Mouse (Mus musculus): ENCODE measurements at regions not wholly inside any gene's neighbourhood (a gene's known extent, or its start where the extent isn't known, plus 50 kb on each side); places are given as distances from the start of the nearest gene placed in this dataset.

DNA sequence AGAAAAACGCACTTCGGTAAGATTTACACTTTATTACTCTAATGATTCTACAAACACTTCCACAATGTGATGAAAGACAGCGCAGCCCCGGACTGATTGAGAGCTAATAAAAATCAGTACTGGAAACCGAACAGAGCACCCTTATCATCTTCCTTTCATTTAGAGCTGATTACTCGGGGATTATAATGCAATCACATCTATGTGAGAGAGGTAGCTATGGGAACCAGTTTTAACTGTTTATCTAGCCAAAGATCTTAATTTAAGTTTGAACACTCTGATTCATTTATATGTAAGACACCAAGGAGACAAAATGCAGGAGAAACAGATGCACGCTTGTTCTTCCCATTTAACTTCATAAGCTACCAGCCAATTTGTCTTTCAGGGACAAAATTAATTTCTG, 124.1 kb upstream of the Lmo4 start:
- H3K4me1 ChIP-seq (ENCODE audit: control insufficient read depth, insufficient read depth, low read length), result no peaks in the 10 kb centered on the region
- H3K27ac ChIP-seq (replicated peaks; ENCODE audit: insufficient read depth, low read depth, low read length), result no peak overlapping the region
- H3K4me3 ChIP-seq (ENCODE audit: insufficient read depth, low read depth, low read length), result no peak overlapping the region
- DNase-seq (ENCODE audit: extremely low read depth, low read depth, low spot score), result no peak
- no peak for TF ChIP-seq POLR2A (IDR thresholded peaks at IDR 0.05; ENCODE audit: extremely low read depth, insufficient read depth, low read length)
- no peak overlapping the region for H3K9ac ChIP-seq (ENCODE audit: low read depth, low read length)
- 87% methylated on average over 7 of the region's 7 CpGs for WGBS
- no peaks in the 10 kb centered on the region for H3K27me3 ChIP-seq (ENCODE audit: control insufficient read depth, insufficient read depth, low read length)
- no peaks in the 10 kb centered on the region for H3K79me2 ChIP-seq (ENCODE audit: control insufficient read depth, insufficient read depth, low read length)
- H3K36me3 ChIP-seq (ENCODE audit: control insufficient read depth, insufficient read depth, low read length), result no peaks in the 10 kb centered on the region

DNA sequence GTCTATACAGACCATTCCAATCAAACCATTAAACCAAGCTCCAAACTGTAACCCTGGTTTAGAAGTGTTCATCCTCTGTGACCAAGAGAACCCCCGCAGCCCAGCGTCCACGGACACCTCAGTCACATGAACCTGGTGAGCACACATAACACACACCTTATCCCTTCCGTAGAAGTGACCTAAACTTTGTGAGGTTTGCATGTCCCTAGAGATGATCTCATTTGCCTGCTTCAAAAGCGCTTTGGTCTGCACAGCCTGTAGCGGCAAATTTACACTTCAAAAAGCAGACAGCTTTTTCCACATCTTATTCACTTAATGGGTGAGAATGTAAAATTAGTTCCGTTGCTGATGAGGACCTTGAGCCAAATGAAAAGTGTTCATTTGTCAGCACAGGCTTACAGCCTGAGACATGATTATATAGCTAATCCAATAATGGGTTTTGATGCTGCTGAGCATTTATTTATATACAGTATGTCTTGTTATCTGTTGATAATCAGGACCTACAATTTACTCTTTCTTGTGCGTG, 122.3 kb upstream of the Lmo4 start:
- no peaks in the 10 kb centered on the region for H3K4me1 ChIP-seq (ENCODE audit: control insufficient read depth, insufficient read depth, low read length)
- no peak overlapping the region for H3K4me3 ChIP-seq (ENCODE audit: insufficient read depth, low read depth, low read length)
- TF ChIP-seq CTCF (IDR thresholded peaks at IDR 0.05; ENCODE audit: low read depth, low read length) (no peak), POLR2A (IDR thresholded peaks at IDR 0.05; ENCODE audit: extremely low read depth, insufficient read depth, low read length) (no peak)
- DNase-seq (ENCODE audit: extremely low read depth, low read depth, low spot score), result no peak
- H3K9ac ChIP-seq (ENCODE audit: low read depth, low read length), result no peak overlapping the region
- H3K27ac ChIP-seq (replicated peaks; ENCODE audit: insufficient read depth, low read depth, low read length), result no peak overlapping the region
- H3K79me2 ChIP-seq (ENCODE audit: control insufficient read depth, insufficient read depth, low read length), result no peaks in the 10 kb centered on the region
- 92% methylated on average over 8 of the region's 8 CpGs for WGBS
- no peaks in the 10 kb centered on the region for H3K36me3 ChIP-seq (ENCODE audit: control insufficient read depth, insufficient read depth, low read length)
- H3K27me3 ChIP-seq (ENCODE audit: control insufficient read depth, insufficient read depth, low read length), result no peaks in the 10 kb centered on the region

DNA sequence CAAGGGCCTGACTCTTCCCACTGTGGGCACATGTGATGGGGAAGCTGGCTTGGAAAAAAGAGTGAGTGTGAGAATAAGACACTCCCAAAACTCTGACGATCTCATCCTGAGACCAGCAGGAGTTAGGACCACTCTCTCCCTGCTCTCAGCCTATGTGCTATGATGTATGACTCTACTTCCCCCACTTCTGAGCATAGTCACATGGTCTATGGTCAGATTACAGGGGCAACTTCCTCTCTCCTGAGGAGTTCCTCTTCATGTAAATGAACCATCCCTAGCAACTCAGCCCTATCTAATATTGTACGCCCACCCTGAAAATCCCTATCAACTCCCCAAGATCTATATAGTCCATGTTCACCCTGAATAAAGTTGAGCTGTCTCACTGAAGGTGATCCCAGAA, 120.0 kb upstream of the Lmo4 start:
- 86% methylated on average over 2 of the region's 2 CpGs for WGBS

DNA sequence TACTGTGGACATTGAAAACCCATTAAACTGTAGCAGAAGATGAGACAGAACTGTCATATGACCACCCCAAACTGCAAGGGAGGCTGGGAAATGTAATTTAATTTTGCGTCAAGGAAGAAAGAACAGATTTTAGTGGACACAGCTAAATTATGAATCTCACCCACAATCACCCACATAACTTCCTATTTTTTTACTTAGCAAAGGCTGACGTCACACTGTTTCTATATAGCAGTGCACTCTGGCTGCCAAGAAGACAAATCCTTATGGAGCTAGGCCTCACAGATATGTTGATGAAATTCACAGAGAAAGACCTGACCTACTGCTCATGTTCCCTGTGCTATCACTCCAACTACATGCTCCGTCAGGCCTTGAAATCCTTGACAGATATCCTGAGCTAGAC, 118.5 kb upstream of the Lmo4 start:
- no peaks in the 10 kb centered on the region for H3K36me3 ChIP-seq (ENCODE audit: control insufficient read depth, insufficient read depth, low read length)
- 95% methylated on average over 3 of the region's 3 CpGs for WGBS
- no peak for TF ChIP-seq POLR2A (IDR thresholded peaks at IDR 0.05; ENCODE audit: extremely low read depth, insufficient read depth, low read length)
- TF ChIP-seq CTCF (IDR thresholded peaks at IDR 0.05; ENCODE audit: low read depth, low read length), result no peak

More for the DNA sequence above, 120.0 kb upstream of the Lmo4 start:
- no peaks in the 10 kb centered on the region for H3K4me1 ChIP-seq (ENCODE audit: control insufficient read depth, insufficient read depth, low read length)
- H3K36me3 ChIP-seq (ENCODE audit: control insufficient read depth, insufficient read depth, low read length), result no peaks in the 10 kb centered on the region
- DNase-seq (ENCODE audit: extremely low read depth, low read depth, low spot score), result no peak
- H3K4me3 ChIP-seq (ENCODE audit: insufficient read depth, low read depth, low read length), result no peak overlapping the region
- no peaks in the 10 kb centered on the region for H3K79me2 ChIP-seq (ENCODE audit: control insufficient read depth, insufficient read depth, low read length)
- no peak overlapping the region for H3K9ac ChIP-seq (ENCODE audit: low read depth, low read length)
- TF ChIP-seq CTCF (IDR thresholded peaks at IDR 0.05; ENCODE audit: low read depth, low read length) (no peak), POLR2A (IDR thresholded peaks at IDR 0.05; ENCODE audit: extremely low read depth, insufficient read depth, low read length) (no peak)
- H3K27me3 ChIP-seq (ENCODE audit: control insufficient read depth, insufficient read depth, low read length), result no peaks in the 10 kb centered on the region
- H3K27ac ChIP-seq (replicated peaks; ENCODE audit: insufficient read depth, low read depth, low read length), result no peak overlapping the region

DNA sequence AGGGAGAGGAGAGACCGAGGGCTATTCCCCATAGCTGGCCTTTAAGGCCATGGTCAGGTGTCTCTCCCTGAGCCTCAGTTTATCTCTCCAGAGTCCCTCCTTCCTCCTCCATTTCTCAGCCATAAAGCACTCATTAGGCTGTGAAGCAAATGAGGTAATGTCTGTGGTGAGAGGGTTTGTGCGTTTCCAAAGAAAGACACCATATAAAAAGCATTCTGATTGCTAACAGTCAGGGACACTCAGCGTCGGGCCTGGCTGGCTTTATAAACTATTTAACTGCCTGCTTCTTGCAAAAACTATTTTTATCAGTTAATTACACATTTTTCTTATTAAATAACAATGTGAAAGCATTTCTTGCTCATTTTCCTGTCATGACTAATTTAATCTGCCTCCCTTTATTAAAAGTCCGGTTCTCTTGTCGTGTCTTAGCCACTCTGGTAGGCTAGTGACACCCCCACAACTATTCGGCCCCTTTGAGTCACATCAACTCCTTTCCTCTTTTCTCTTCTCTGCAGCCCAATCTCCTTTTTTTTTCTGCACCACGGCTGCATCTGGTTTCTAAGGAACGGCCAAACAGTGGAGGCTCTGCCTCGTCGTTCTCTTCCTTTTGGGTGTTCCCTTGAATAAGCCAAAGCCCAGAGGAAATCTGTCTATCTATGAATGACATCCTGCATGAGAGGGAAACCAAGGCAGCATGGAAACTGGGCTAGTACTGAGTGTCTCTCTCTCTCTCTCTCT, 114.6 kb upstream of the Lmo4 start:
- DNase-seq (ENCODE audit: extremely low read depth, low read depth, low spot score), result no peak
- WGBS, result 75% methylated on average over 11 of the region's 11 CpGs
- Histone ChIP-seq H3K27ac (replicated peaks; ENCODE audit: insufficient read depth, low read depth, low read length) (no peak overlapping the region), H3K4me1 (ENCODE audit: control insufficient read depth, insufficient read depth, low read length) (peaks cover 2% of the 10 kb centered on the region; the same call in 1 of the 2 replicates), H3K9ac (ENCODE audit: low read depth, low read length) (no peak overlapping the region), H3K27me3 (ENCODE audit: control insufficient read depth, insufficient read depth, low read length) (no peaks in the 10 kb centered on the region; the same call in 1 of the 2 replicates), H3K4me3 (ENCODE audit: insufficient read depth, low read depth, low read length) (no peak overlapping the region), H3K79me2 (ENCODE audit: control insufficient read depth, insufficient read depth, low read length) (no peaks in the 10 kb centered on the region), H3K36me3 (ENCODE audit: control insufficient read depth, insufficient read depth, low read length) (no peaks in the 10 kb centered on the region)
- TF ChIP-seq CTCF (IDR thresholded peaks at IDR 0.05; ENCODE audit: low read depth, low read length) (no peak), POLR2A (IDR thresholded peaks at IDR 0.05; ENCODE audit: extremely low read depth, insufficient read depth, low read length) (no peak)

More for the DNA sequence above, 118.5 kb upstream of the Lmo4 start:
- Histone ChIP-seq H3K9ac (ENCODE audit: low read depth, low read length) (no peak overlapping the region), H3K27ac (replicated peaks; ENCODE audit: insufficient read depth, low read depth, low read length) (no peak overlapping the region), H3K4me3 (ENCODE audit: insufficient read depth, low read depth, low read length) (no peak overlapping the region), H3K27me3 (ENCODE audit: control insufficient read depth, insufficient read depth, low read length) (no peaks in the 10 kb centered on the region), H3K79me2 (ENCODE audit: control insufficient read depth, insufficient read depth, low read length) (no peaks in the 10 kb centered on the region), H3K4me1 (ENCODE audit: control insufficient read depth, insufficient read depth, low read length) (no peaks in the 10 kb centered on the region)
- DNase-seq (ENCODE audit: extremely low read depth, low read depth, low spot score), result no peak

All from liver, adult 2 months (tissue).